Mouse (Mus musculus): ENCODE results near the gene Gas2l1.

- TF ChIP-seq POLR2A (IDR thresholded peaks at IDR 0.05; ENCODE audit: insufficient read depth, low read length) (no peak), CTCF (IDR thresholded peaks at IDR 0.05; ENCODE audit: low read depth, low read length) (no peak)
Observed at GRCm38 (mm10) chr11:5095877-5096276, 30.8 kb upstream of the Gas2l1 start.
